ENCODE assay signal across 28 mouse cellular contexts in the genomic region with DNA sequence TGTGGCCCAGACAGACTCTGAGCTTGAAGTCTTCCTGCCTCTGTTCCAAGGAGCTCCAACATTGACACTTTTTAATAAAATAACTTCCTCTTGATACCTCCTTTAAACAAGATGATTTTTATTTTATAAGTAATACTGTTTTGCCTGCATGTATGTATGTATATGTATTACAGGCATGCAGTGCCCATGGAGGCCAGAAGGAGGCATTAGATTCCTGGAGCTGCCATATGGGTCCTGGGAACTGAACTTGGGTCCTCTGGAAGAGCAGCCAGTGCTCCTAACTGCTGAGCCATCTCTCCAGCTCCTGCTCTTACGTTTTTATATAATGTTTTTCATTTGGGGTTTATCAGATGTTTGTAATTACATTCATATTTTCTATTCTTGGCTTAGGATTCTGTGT. TPM values are rescaled to one million over a fixed set of nuclear protein-coding genes. Genes with fewer than 3 reads are reported as not detected.
DNase-seq lines count a peak whose midpoint lies in the region; ATAC-seq and TF ChIP-seq lines count a peak whose summit lies in the region.
"Had no signal": no experiment of that assay in that cellular context is flagged by ENCODE, and none has a peak within 500 bp of the region (broad histone marks: within the 10 kb centered on the region; RNA-seq: fewer than 3 reads in every experiment).

No protein-coding gene starts in this region.

- H3K4me2 ChIP-seq in hindbrain, postnatal 0 days (ENCODE audit: low read depth, low read length) = no peak overlapping the region
- H3K4me2 ChIP-seq in lung, embryonic 14.5 days = no peak overlapping the region
- H3K4me2 ChIP-seq: embryonic facial prominence, embryonic 13.5 days; forebrain, embryonic 13.5 days; heart, embryonic 12.5 days; hindbrain, embryonic 12.5 days; limb, embryonic 13.5 days; liver, embryonic 13.5 days; midbrain, embryonic 12.5 days; neural tube, embryonic 12.5 days had no signal

- H3K79me2 ChIP-seq in MEL (ENCODE audit: control insufficient read depth, insufficient read depth, low read length, poor library complexity) = peaks cover 6% of the 10 kb centered on the region; the same call in 1 of the 2 replicates

- ATAC-seq in hindbrain, postnatal 0 days = no peak
- ATAC-seq in lung, embryonic 14.5 days (ENCODE audit: insufficient read depth) = no peak
- ATAC-seq: forebrain, embryonic 13.5 days had no signal

- WGBS in hindbrain, postnatal 0 days = 85% methylated on average over 1 of the region's 1 CpGs
- WGBS in hindbrain, embryonic 10.5 days = 92% methylated on average over 1 of the region's 1 CpGs
- 80% methylated on average over 1 of the region's 1 CpGs for whole genome bisulfite sequencing in lung, embryonic 14.5 days

- no peak overlapping the region for H3K4me3 ChIP-seq in hindbrain, postnatal 0 days (ENCODE audit: low read length)
- H3K4me3 ChIP-seq in hindbrain, embryonic 10.5 days = no peak overlapping the region
- H3K4me3 ChIP-seq in lung, embryonic 14.5 days (ENCODE audit: low read depth, low read length) = no peak overlapping the region
- no peak overlapping the region for H3K4me3 ChIP-seq in MEL (ENCODE audit: control insufficient read depth in 1 of 2, insufficient read depth in 1 of 2, low read depth in 2 of 2, low read length in 2 of 2)
- H3K4me3 ChIP-seq: embryonic facial prominence, embryonic 13.5 days; erythroblast, embryonic 14.5 days; forebrain, embryonic 13.5 days; heart, embryonic 12.5 days; hindbrain, embryonic 12.5 days; limb, embryonic 13.5 days; liver, embryonic 13.5 days; midbrain, embryonic 12.5 days; neural tube, embryonic 12.5 days had no signal

- TF ChIP-seq RAD21 in MEL (IDR thresholded peaks at IDR 0.05; ENCODE audit: low read depth, low read length) = no peak; the same call in 1 of the 2 replicates

- H3K27me3 ChIP-seq in hindbrain, postnatal 0 days (ENCODE audit: insufficient read depth, low read length) = no peaks in the 10 kb centered on the region
- no peaks in the 10 kb centered on the region for H3K27me3 ChIP-seq in hindbrain, embryonic 10.5 days (ENCODE audit: insufficient read depth, poor library complexity, severe bottlenecking)
- no peaks in the 10 kb centered on the region for H3K27me3 ChIP-seq in lung, embryonic 14.5 days (ENCODE audit: insufficient read depth, low read length)
- H3K27me3 ChIP-seq in MEL (ENCODE audit: control insufficient read depth in 1 of 2, insufficient read depth in 2 of 2, low read length in 2 of 2) = no peaks in the 10 kb centered on the region
- H3K27me3 ChIP-seq: embryonic facial prominence, embryonic 13.5 days; forebrain, embryonic 13.5 days; heart, embryonic 12.5 days; hindbrain, embryonic 12.5 days; limb, embryonic 13.5 days; liver, embryonic 13.5 days; midbrain, embryonic 12.5 days; neural tube, embryonic 12.5 days had no signal

- no peaks in the 10 kb centered on the region for H3K4me1 ChIP-seq in hindbrain, postnatal 0 days (ENCODE audit: insufficient read depth, low read length)
- no peaks in the 10 kb centered on the region for H3K4me1 ChIP-seq in hindbrain, embryonic 10.5 days (replicated peaks)
- no peaks in the 10 kb centered on the region for H3K4me1 ChIP-seq in lung, embryonic 14.5 days (ENCODE audit: insufficient read depth)
- H3K4me1 ChIP-seq in MEL (ENCODE audit: control insufficient read depth in 1 of 2, insufficient read depth in 2 of 2, low read length in 2 of 2) = no peaks in the 10 kb centered on the region; a peak in 1 of 4 replicates
- H3K4me1 ChIP-seq: heart, embryonic 12.5 days; hindbrain, embryonic 12.5 days; limb, embryonic 13.5 days; midbrain, embryonic 12.5 days; neural tube, embryonic 12.5 days had no signal

- no peaks in the 10 kb centered on the region for H3K9me3 ChIP-seq in hindbrain, postnatal 0 days (ENCODE audit: low read length)
- H3K9me3 ChIP-seq in hindbrain, embryonic 10.5 days = no peaks in the 10 kb centered on the region
- H3K9me3 ChIP-seq in lung, embryonic 14.5 days (ENCODE audit: low read depth, low read length) = no peaks in the 10 kb centered on the region
- no peaks in the 10 kb centered on the region for H3K9me3 ChIP-seq in MEL (replicated peaks; ENCODE audit: insufficient read depth, low read length)
- H3K9me3 ChIP-seq: embryonic facial prominence, embryonic 13.5 days; forebrain, embryonic 13.5 days; heart, embryonic 12.5 days; hindbrain, embryonic 12.5 days; limb, embryonic 13.5 days; liver, embryonic 13.5 days; midbrain, embryonic 12.5 days; neural tube, embryonic 12.5 days had no signal

- no peak for TF ChIP-seq POLR2A in MEL (IDR thresholded peaks at IDR 0.05; ENCODE audit: control insufficient read depth in 1 of 2, insufficient read depth in 1 of 2, low read depth in 1 of 2, low read length in 2 of 2, poor library complexity in 1 of 2)

- no peak for TF ChIP-seq EP300 in MEL (IDR thresholded peaks at IDR 0.05; ENCODE audit: low read depth in 1 of 2, low read length in 2 of 2)

- H3K9ac ChIP-seq in hindbrain, postnatal 0 days (replicated peaks; ENCODE audit: low read length) = no peak overlapping the region
- no peak overlapping the region for H3K9ac ChIP-seq in lung, embryonic 14.5 days
- no peak overlapping the region for H3K9ac ChIP-seq in MEL (ENCODE audit: control insufficient read depth, low read depth, low read length, poor library complexity, severe bottlenecking)
- H3K9ac ChIP-seq: embryonic facial prominence, embryonic 13.5 days; forebrain, embryonic 13.5 days; heart, embryonic 12.5 days; hindbrain, embryonic 12.5 days; limb, embryonic 13.5 days; liver, embryonic 13.5 days; midbrain, embryonic 12.5 days; neural tube, embryonic 12.5 days had no signal

- H3K36me3 ChIP-seq in hindbrain, postnatal 0 days (ENCODE audit: insufficient read depth, low read length) = no peaks in the 10 kb centered on the region
- peaks cover 62% of the 10 kb centered on the region for H3K36me3 ChIP-seq in hindbrain, embryonic 10.5 days
- peaks cover 13% of the 10 kb centered on the region for H3K36me3 ChIP-seq in lung, embryonic 14.5 days (ENCODE audit: insufficient read depth)
- H3K36me3 ChIP-seq in MEL (ENCODE audit: control insufficient read depth in 1 of 2, insufficient read depth in 2 of 2, low read length in 2 of 2) = peaks cover 7 to 11% of the 10 kb centered on the region in 2 experiments

- TF ChIP-seq CTCF in hindbrain, postnatal 0 days (IDR thresholded peaks at IDR 0.05; ENCODE audit: low read depth) = 0 out of 2 replicates have a peak, but pooled peaks have one; percentile 13
- TF ChIP-seq CTCF in lung, embryonic 14.5 days (IDR thresholded peaks at IDR 0.05; ENCODE audit: low read depth) = 0 out of 2 replicates have a peak, but pooled peaks have one; percentile 15
- peak in 2 of 3 experiments; percentile 5 to 28; a peak in 2 of 6 replicates for TF ChIP-seq CTCF in MEL (IDR thresholded peaks at IDR 0.05 in 2 of 3, conservative IDR thresholded peaks at IDR 0.05 in 1 of 3; ENCODE audit: control insufficient read depth in 1 of 3, insufficient read depth in 1 of 3, low read depth in 2 of 3, low read length in 3 of 3, poor library complexity in 1 of 3, severe bottlenecking in 1 of 3)

- no peak overlapping the region for H3K27ac ChIP-seq in hindbrain, postnatal 0 days
- H3K27ac ChIP-seq in hindbrain, embryonic 10.5 days = no peak overlapping the region
- H3K27ac ChIP-seq in lung, embryonic 14.5 days (ENCODE audit: low read depth) = no peak overlapping the region
- H3K27ac ChIP-seq in MEL (ENCODE audit: control insufficient read depth, low read depth, low read length) = no peak overlapping the region
- H3K27ac ChIP-seq: embryonic facial prominence, embryonic 13.5 days; forebrain, embryonic 13.5 days; hindbrain, embryonic 12.5 days; limb, embryonic 13.5 days; liver, embryonic 13.5 days; midbrain, embryonic 12.5 days; neural tube, embryonic 12.5 days had no signal

- DNase-seq in hindbrain, postnatal 0 days (ENCODE audit: low spot score) = no peak
- no peak for DNase-seq in hindbrain, embryonic 10.5 days (ENCODE audit: low spot score)
- no peak for DNase-seq in lung, embryonic 14.5 days
- DNase-seq in lung, adult 18-20 months = no peak
- no peak for DNase-seq in MEL (ENCODE audit: low read depth, low spot score)
- DNase-seq in ZHBTc4 (ENCODE audit: low read depth, low spot score) = peak; percentile 62
- no peak for DNase-seq in retina, postnatal 1 day
- DNase-seq: adrenal gland, postnatal 10 days; cerebellum, adult 18-20 months; cerebellum, postnatal 36 days; embryo, embryonic 11 days; gastrocnemius, postnatal 14 days; heart, adult 11 months; heart, postnatal 10 days; kidney, adult 2 months; kidney, postnatal 14 days; layer of hippocampus, postnatal 36 days; liver, embryonic 13.5 days; right cerebral cortex, adult 18-20 months; right cerebral cortex, postnatal 4 days had no signal

TF ChIP-seq in MEL, 35 proteins besides CTCF, POLR2A, EP300 and RAD21:
- TF ChIP-seq SMC3 (IDR thresholded peaks at IDR 0.05; ENCODE audit: low read depth, low read length) = 0 out of 2 replicates have a peak, but pooled peaks have one; percentile 17
- TF ChIP-seq MAX (IDR thresholded peaks at IDR 0.05; ENCODE audit: low read length) = no peak

RNA-seq across cellular contexts. Expression of a gene that starts 9.0 kb away (rescaled TPM):
- 21.3 and 22.7 TPM in 2 replicates for total RNA-seq in hindbrain, postnatal 0 days (2014; rRNA removed)
- polyA plus RNA-seq in hindbrain, postnatal 0 days (2015; fragmentation: Nextera tagmentation; extraction: Ambion mirVana) = 11.3 and 11.4 TPM in 2 replicates
- polyA plus RNA-seq in hindbrain, embryonic 10.5 days (2016; fragmentation: Nextera tagmentation; extraction: Ambion mirVana) = 16.9 and 24.0 TPM in 2 replicates
- polyA plus RNA-seq in lung, embryonic 14.5 days (2014; fragmentation: Nextera tagmentation; extraction: Ambion mirVana) = 28.0 and 31.9 TPM in 2 replicates
- total RNA-seq in MEL (2012; rRNA removed) = 24.9 and 25.7 TPM in 2 replicates
- polyA plus RNA-seq in MEL (2012; ENCODE audit: insufficient read depth in 1 of 2, insufficient read length in 2 of 2, low read depth in 1 of 2, low replicate concordance in 2 of 2, missing spikeins in 1 of 2) = 10 to 100 TPM; 33.9 to 74.6 TPM
